Comparison of ENCODE assay signal across 8 mouse cellular contexts in genomic region chr1:121567521-121568489, GRCm38 (mm10). TPM values are rescaled to one million over a fixed set of nuclear protein-coding genes. Genes with fewer than 3 reads are reported as not detected.
DNase-seq lines count a peak whose midpoint lies in the region; ATAC-seq and TF ChIP-seq lines count a peak whose summit lies in the region.

TSS of gene Ddx18 (minus strand) at chr1:121567989.

- H3K4me3 ChIP-seq in CH12.LX (replicated peaks in 1 of 3; ENCODE audit: low read depth in 2 of 3, low read length in 2 of 3, poor library complexity in 1 of 3): peak within 1 kb of the TSS; percentile 76 to 82 (median 82)
- peak within 1 kb of the TSS; percentile 76 for H3K4me3 ChIP-seq in forebrain, embryonic 11.5 days (ENCODE audit: low read depth, low read length)
- peak within 1 kb of the TSS; percentile 89 for H3K4me3 ChIP-seq in heart, embryonic 16.5 days (ENCODE audit: low read length)
- peak within 1 kb of the TSS; percentile 84 for H3K4me3 ChIP-seq in liver, embryonic 15.5 days (replicated peaks)
- H3K4me3 ChIP-seq in neural tube, embryonic 12.5 days: peak within 1 kb of the TSS; percentile 78

- peak; percentile 45 to 85 for TF ChIP-seq CTCF in CH12.LX (conservative IDR thresholded peaks at IDR 0.05 in 1 of 2, IDR thresholded peaks at IDR 0.05 in 1 of 2; ENCODE audit: low read depth in 2 of 2, low read length in 2 of 2)

- peaks cover 18% of the 10 kb centered on the region for H3K27me3 ChIP-seq in CH12.LX (replicated peaks)
- H3K27me3 ChIP-seq in forebrain, embryonic 11.5 days (ENCODE audit: control insufficient read depth, insufficient read depth, low read length): no peaks in the 10 kb centered on the region
- no peaks in the 10 kb centered on the region for H3K27me3 ChIP-seq in heart, embryonic 16.5 days (ENCODE audit: control insufficient read depth, insufficient read depth, low read length)
- H3K27me3 ChIP-seq in liver, embryonic 15.5 days: no peaks in the 10 kb centered on the region
- no peaks in the 10 kb centered on the region for H3K27me3 ChIP-seq in neural tube, embryonic 12.5 days (replicated peaks)

- H3K36me3 ChIP-seq in CH12.LX (replicated peaks in 1 of 2; ENCODE audit: control insufficient read depth in 1 of 2, insufficient read depth in 1 of 2, low read length in 1 of 2): peaks cover 14 to 25% of the 10 kb centered on the region in 2 experiments
- peaks cover 11% of the 10 kb centered on the region for H3K36me3 ChIP-seq in forebrain, embryonic 11.5 days (ENCODE audit: control insufficient read depth, insufficient read depth, low read length)
- peaks cover 22% of the 10 kb centered on the region for H3K36me3 ChIP-seq in heart, embryonic 16.5 days (ENCODE audit: control insufficient read depth, insufficient read depth)
- peaks cover 24% of the 10 kb centered on the region for H3K36me3 ChIP-seq in liver, embryonic 15.5 days (replicated peaks)
- peaks cover 20% of the 10 kb centered on the region for H3K36me3 ChIP-seq in neural tube, embryonic 12.5 days

- H3K9me3 ChIP-seq in CH12.LX (replicated peaks; ENCODE audit: low read length): no peaks in the 10 kb centered on the region
- H3K9me3 ChIP-seq in forebrain, embryonic 11.5 days (ENCODE audit: control insufficient read depth, low read length): no peaks in the 10 kb centered on the region
- H3K9me3 ChIP-seq in heart, embryonic 16.5 days (replicated peaks; ENCODE audit: control insufficient read depth, low read length): no peaks in the 10 kb centered on the region
- no peaks in the 10 kb centered on the region for H3K9me3 ChIP-seq in liver, embryonic 15.5 days (replicated peaks)
- H3K9me3 ChIP-seq in neural tube, embryonic 12.5 days: no peaks in the 10 kb centered on the region

- in situ Hi-C loops in CH12.LX (cut with MboI; ENCODE audit: low pct_ligation_motif_present, low pct_unique_long_range_greater_than_20kb, low sequenced_read_pairs): no loop called here

- dilution Hi-C loops in CH12.LX (cut with MboI; ENCODE audit: extremely low pct_ligation_motif_present, extremely low pct_unique_long_range_greater_than_20kb, low sequenced_read_pairs): no loop called here

- peak; percentile 97 for ATAC-seq in forebrain, embryonic 11.5 days (replicated peaks; ENCODE audit: low FRiP score)
- peak; percentile 96 for ATAC-seq in heart, embryonic 16.5 days (replicated peaks; ENCODE audit: extremely low read depth, insufficient read depth, low FRiP score)
- ATAC-seq in liver, embryonic 15.5 days (ENCODE audit: insufficient read depth): peak; percentile 93
- ATAC-seq in neural tube, embryonic 12.5 days (ENCODE audit: low FRiP score, low read depth): peak; percentile 97

- H3K27ac ChIP-seq in CH12.LX (ENCODE audit: insufficient read depth, low read depth): no peak within 1 kb of the TSS
- H3K27ac ChIP-seq in forebrain, embryonic 11.5 days (ENCODE audit: low read depth, low read length): no peak within 1 kb of the TSS
- peak within 1 kb of the TSS; percentile 42; the same call in 1 of the 2 replicates for H3K27ac ChIP-seq in heart, embryonic 16.5 days (ENCODE audit: low read length)
- H3K27ac ChIP-seq in liver, embryonic 15.5 days (replicated peaks): no peak within 1 kb of the TSS
- no peak within 1 kb of the TSS for H3K27ac ChIP-seq in neural tube, embryonic 12.5 days

- H3K9ac ChIP-seq in CH12.LX (ENCODE audit: insufficient read depth, low read depth): peak within 1 kb of the TSS; percentile 97
- H3K9ac ChIP-seq in forebrain, embryonic 11.5 days (ENCODE audit: low read length): peak within 1 kb of the TSS; percentile 74
- peak within 1 kb of the TSS; percentile 87 for H3K9ac ChIP-seq in heart, embryonic 16.5 days (ENCODE audit: low read length)
- H3K9ac ChIP-seq in liver, embryonic 15.5 days: peak within 1 kb of the TSS; percentile 67
- H3K9ac ChIP-seq in neural tube, embryonic 12.5 days: peak within 1 kb of the TSS; percentile 63

- 7% methylated on average over 53 of the region's 53 CpGs for WGBS in forebrain, embryonic 11.5 days
- 6% methylated on average over 53 of the region's 53 CpGs for WGBS in heart, embryonic 16.5 days
- WGBS in liver, embryonic 15.5 days (ENCODE audit: insufficient replicate concordance): 5% methylated on average over 53 of the region's 53 CpGs
- 7% methylated on average over 53 of the region's 53 CpGs for WGBS in neural tube, embryonic 12.5 days

- no peak for TF ChIP-seq RAD21 in CH12.LX (IDR thresholded peaks at IDR 0.05; ENCODE audit: low read depth, low read length)

- H3K4me1 ChIP-seq in CH12.LX (ENCODE audit: control insufficient read depth in 1 of 2, insufficient read depth in 2 of 2): peaks cover 0 to 5% of the 10 kb centered on the region in 2 experiments; a peak in 2 of 4 replicates
- H3K4me1 ChIP-seq in forebrain, embryonic 11.5 days (replicated peaks; ENCODE audit: control insufficient read depth, insufficient read depth, low read length): no peaks in the 10 kb centered on the region; the same call in 1 of the 2 replicates
- H3K4me1 ChIP-seq in heart, embryonic 16.5 days (ENCODE audit: control insufficient read depth, insufficient read depth, low read length): peaks cover 5% of the 10 kb centered on the region
- peaks cover 5% of the 10 kb centered on the region; the same call in 1 of the 2 replicates for H3K4me1 ChIP-seq in liver, embryonic 15.5 days (replicated peaks)
- H3K4me1 ChIP-seq in neural tube, embryonic 12.5 days: peaks cover 7% of the 10 kb centered on the region; the same call in 1 of the 2 replicates

- peaks cover 21% of the 10 kb centered on the region for H3K79me2 ChIP-seq in CH12.LX (replicated peaks; ENCODE audit: control insufficient read depth, extremely low read depth, insufficient read depth, poor library complexity, severe bottlenecking)

- peak; percentile 78 for TF ChIP-seq POLR2A in CH12.LX (IDR thresholded peaks at IDR 0.05; ENCODE audit: low read depth, low read length)

- peak within 1 kb of the TSS; percentile 95 for H3K4me2 ChIP-seq in CH12.LX (ENCODE audit: insufficient read depth, low read depth, poor library complexity, severe bottlenecking)
- H3K4me2 ChIP-seq in forebrain, embryonic 11.5 days (ENCODE audit: low read depth, low read length, severe bottlenecking): peak within 1 kb of the TSS; percentile 68
- peak within 1 kb of the TSS; percentile 86 for H3K4me2 ChIP-seq in heart, embryonic 16.5 days (ENCODE audit: low read depth, low read length)
- H3K4me2 ChIP-seq in liver, embryonic 15.5 days: peak within 1 kb of the TSS; percentile 73
- H3K4me2 ChIP-seq in neural tube, embryonic 12.5 days (replicated peaks): peak within 1 kb of the TSS; percentile 85

- DNase-seq in CH12.LX (ENCODE audit: extremely low read depth): peak; percentile 94
- peak; percentile 91 for DNase-seq in c-Kit-positive CD71-positive TER-119-negative erythroid progenitor cells, embryonic 14.5 days (ENCODE audit: low read depth)
- peak; percentile 98 for DNase-seq in forebrain, embryonic 11.5 days (ENCODE audit: low spot score)
- peak; percentile 96 to 100 for DNase-seq in kidney, postnatal 36 days
- peak; percentile 90 for DNase-seq in telencephalon, adult 2 months (ENCODE audit: low read depth, low spot score)

- no peak for TF ChIP-seq EP300 in CH12.LX (IDR thresholded peaks at IDR 0.05; ENCODE audit: low read length)

TF ChIP-seq in CH12.LX, 34 proteins besides CTCF, POLR2A, EP300 and RAD21 (continues in another document):
- TF ChIP-seq ETS1 (conservative IDR thresholded peaks at IDR 0.05; ENCODE audit: low read depth, low read length) (no peak), ZKSCAN1 (IDR thresholded peaks at IDR 0.05; ENCODE audit: borderline replicate concordance, low read depth, low read length) (no peak), MYC (IDR thresholded peaks at IDR 0.05; ENCODE audit: low read depth, low read length) (peak; percentile 96), MEF2A (IDR thresholded peaks at IDR 0.05; ENCODE audit: borderline replicate concordance, low read depth, low read length) (0 out of 2 replicates have a peak, but pooled peaks have one; percentile 55), HCFC1 (IDR thresholded peaks at IDR 0.05; ENCODE audit: low read depth, low read length) (peak; percentile 90), TCF12 (IDR thresholded peaks at IDR 0.05; ENCODE audit: low read depth, low read length) (peak; percentile 80), ZMIZ1 (IDR thresholded peaks at IDR 0.05; ENCODE audit: low read depth, low read length) (no peak), NELFE (IDR thresholded peaks at IDR 0.05; ENCODE audit: low read depth, low read length) (peak; percentile 62; the same call in 1 of the 2 replicates), IRF4 (IDR thresholded peaks at IDR 0.05; ENCODE audit: low read depth, low read length) (no peak; the same call in 1 of the 2 replicates), GABPA (IDR thresholded peaks at IDR 0.05; ENCODE audit: insufficient replicate concordance, low read depth, low read length) (peak; percentile 92), MXI1 (IDR thresholded peaks at IDR 0.05; ENCODE audit: low read depth, low read length) (peak; percentile 94), POLR2AphosphoS2 (IDR thresholded peaks at IDR 0.05; ENCODE audit: low read depth, low read length) (no peak), BHLHE40 (IDR thresholded peaks at IDR 0.05; ENCODE audit: low read depth, low read length) (peak; percentile 100), JUND (conservative IDR thresholded peaks at IDR 0.05; ENCODE audit: low read depth, low read length) (no peak), MAFK (IDR thresholded peaks at IDR 0.05; ENCODE audit: insufficient replicate concordance, low read length) (no peak), E2F4 (IDR thresholded peaks at IDR 0.05; ENCODE audit: insufficient replicate concordance, low read depth, low read length) (peak; percentile 36; the same call in 1 of the 2 replicates), ZC3H11A (IDR thresholded peaks at IDR 0.05; ENCODE audit: low read depth, low read length) (no peak), MAZ (IDR thresholded peaks at IDR 0.05; ENCODE audit: low read depth, low read length) (no peak), ELF1 (IDR thresholded peaks at IDR 0.05; ENCODE audit: low read depth, low read length) (peak; percentile 88), CHD1 (IDR thresholded peaks at IDR 0.05; ENCODE audit: low read depth, low read length) (no peak), USF2 (conservative IDR thresholded peaks at IDR 0.05; ENCODE audit: low read depth, low read length) (no peak), NRF1 (IDR thresholded peaks at IDR 0.05; ENCODE audit: low read depth, low read length) (peak; percentile 64), MAX (IDR thresholded peaks at IDR 0.05; ENCODE audit: low read length) (peak; percentile 95)

RNA-seq across cellular contexts. Expression of gene Ddx18, which starts in this region (rescaled TPM):
- 62.8 and 85.8 TPM in 2 replicates for total RNA-seq in CH12.LX (2012; rRNA removed)
- 61.8 and 69.7 TPM in 2 replicates for total RNA-seq in CH12.LX (2014; rRNA removed)
- 184 and 198 TPM in 2 replicates for polyA plus RNA-seq in CH12.LX (2012; ENCODE audit: insufficient read length, low read depth)
- 69.3 and 79.7 TPM in 2 replicates for polyA plus RNA-seq in forebrain, embryonic 11.5 days (2014; fragmentation: Nextera tagmentation; extraction: Ambion mirVana)
- 26.4 and 27.2 TPM in 2 replicates for polyA plus RNA-seq in heart, embryonic 16.5 days (2015; fragmentation: Nextera tagmentation; extraction: Ambion mirVana)
- polyA plus RNA-seq in liver, embryonic 15.5 days (2015; fragmentation: Nextera tagmentation; extraction: Ambion mirVana): 18.7 and 25.7 TPM in 2 replicates
- 55.9 and 60.5 TPM in 2 replicates for polyA plus RNA-seq in neural tube, embryonic 12.5 days (2016; fragmentation: Nextera tagmentation; extraction: Ambion mirVana)
